Mouse (Mus musculus): Measurements from ENCODE around the gene Cdc37.
A peak's percentile ranks its signal among the peaks of the same experiment; 100 is the strongest.

The Cdc37 gene

DNA sequence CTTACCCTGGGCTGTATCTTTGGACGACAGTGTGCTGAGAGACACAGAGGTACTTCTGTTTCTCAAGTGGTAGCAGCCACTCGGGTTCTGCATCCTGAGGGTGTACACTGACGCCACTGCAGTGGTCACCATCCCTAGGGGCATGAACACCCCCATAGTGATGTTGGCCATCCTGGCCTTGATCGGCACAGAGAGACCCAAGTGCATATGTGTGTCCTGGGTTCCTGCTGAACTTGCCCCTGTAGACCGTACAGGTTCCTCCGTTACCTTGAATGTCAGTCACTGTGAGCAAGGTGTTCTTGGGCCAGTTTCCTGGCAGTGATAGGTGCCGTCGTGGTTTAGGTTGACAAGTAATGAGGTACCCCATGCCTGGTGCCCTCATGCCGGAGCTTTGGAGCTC lies 56.4 kb downstream of the Cdc37 start:
- no peak for DNase-seq

DNA sequence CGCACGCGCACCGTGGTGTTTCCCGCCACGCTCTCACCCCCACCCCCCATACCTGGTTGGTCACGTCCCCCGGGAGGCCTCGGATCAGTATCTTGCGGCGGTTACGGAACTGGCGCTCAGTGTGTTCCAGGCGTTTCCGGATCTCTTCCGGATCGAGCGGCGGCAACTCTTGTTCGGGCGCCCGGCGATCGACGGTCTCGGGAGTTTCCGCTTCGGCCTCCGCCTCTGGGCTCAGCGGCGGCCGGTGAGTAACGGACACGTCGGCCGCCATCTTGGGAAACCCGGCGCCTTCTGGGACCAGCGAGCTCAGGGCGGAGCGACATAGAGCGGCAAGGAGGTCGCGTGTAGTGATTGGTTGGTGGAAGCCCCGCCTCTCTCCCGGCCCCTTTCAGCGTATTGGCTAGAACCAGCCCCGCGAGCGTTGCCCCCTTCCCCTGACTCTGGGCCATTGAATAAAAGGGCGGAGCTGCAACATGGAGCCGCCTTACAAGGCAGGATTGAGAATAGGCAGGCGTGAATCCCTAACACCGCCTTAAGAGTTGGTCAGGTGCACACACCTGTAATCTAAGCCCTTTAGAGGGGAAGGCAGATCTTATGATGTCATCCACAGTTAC lies 58.0 kb downstream of the Cdc37 start, which contains the start of the genes Gm38431 and Raver1:
Gm38431 (minus strand) TSS at position 291 of the 614 bp plus-strand sequence.
Raver1 (minus strand) TSS at position 302 of the 614 bp plus-strand sequence.
- peak; percentile 97 to 98 for DNase-seq

DNA sequence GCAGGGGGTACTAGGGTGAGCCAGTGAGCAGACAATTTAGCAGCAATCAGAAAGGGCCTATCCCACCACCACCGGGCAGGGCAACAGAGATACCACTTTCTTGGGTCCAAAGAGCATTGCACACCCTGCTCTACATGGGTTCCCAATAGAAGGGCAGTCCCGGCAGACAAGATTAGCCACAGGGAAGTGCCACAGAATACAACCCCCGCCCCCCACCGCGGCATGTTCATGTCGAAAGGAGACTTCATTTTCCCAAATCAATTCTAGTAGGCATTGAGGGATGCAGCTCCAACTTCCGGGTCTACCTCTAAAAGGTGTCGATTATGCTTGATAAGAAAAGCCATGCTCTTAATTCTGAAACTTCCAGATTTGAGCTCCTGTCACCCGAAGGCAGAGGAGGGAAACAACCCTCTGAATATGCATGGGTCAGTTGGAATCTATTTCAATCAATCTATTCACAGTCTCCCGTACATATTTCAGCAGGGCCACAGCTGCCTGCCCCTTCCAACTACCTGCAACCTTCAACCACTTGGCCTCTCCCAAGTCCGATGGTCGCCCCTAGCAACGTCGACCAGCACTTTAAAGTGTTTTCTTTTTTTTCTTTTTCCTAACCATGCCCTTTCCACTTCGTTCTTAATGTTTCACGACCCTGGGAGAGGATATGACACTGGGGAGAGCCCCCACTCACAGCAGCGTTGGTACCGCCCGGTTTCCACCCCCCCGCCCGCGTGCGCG lies 58.6 kb downstream of the Cdc37 start:
- peak in 1 of 2 experiments; percentile 18 for DNase-seq

DNA sequence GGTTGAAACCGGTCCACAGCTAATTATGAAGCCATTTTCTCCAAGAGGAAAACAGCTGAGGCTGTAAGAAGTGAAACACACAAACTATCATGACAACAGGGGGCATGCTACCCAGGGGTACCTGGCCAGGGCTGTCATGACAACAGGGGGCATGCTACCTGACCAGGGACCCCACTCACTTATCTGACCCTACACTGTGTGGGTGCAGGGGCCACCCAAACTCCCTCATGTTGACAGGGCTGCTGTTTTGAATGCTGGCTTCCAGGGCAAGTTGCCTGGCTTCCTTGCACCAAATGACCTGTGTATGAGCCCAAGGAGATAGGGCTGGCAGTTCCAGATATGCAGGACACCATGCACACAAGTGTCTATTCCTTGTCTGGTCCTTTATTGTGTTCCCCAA lies 59.2 kb downstream of the Cdc37 start:
- no peak for DNase-seq

DNA sequence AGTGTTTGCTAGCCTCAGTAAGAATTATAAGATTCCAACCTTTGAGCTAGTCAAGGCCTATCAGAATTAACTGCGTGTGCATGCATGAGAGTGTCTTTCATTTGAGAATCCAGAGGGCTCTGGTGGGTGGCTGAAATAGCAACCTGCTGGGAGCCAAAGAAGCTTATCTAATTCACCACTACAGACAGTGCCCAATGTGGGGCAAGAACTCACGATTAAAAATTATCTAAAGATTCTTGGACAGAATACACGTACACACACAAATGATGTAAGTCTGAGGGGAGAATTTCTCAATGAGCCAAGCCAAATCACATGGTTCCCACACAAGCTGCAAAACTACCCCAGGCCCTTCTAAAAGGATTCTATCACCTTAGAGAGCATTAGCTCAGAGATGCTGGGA lies 66.5 kb downstream of the Cdc37 start:
- DNase-seq: no peak
